Mouse (Mus musculus): ENCODE measurements around the gene Ctbp2. TPM values are rescaled to one million over a fixed set of nuclear protein-coding genes. Genes with fewer than 3 reads are reported as not detected.

Gene Ctbp2
- total and polyA plus RNA-seq, 3 experiments: 74.9 to 90.7 TPM; not detected in 1

GRCm38 (mm10) chr7:133159519-133159918 lies 35.4 kb upstream of the Ctbp2 start:
- H3K9ac ChIP-seq (ENCODE audit: control insufficient read depth, low read depth, low read length, poor library complexity, severe bottlenecking): no peak overlapping the region

GRCm38 (mm10) chr7:133155621-133156020 lies 31.5 kb upstream of the Ctbp2 start:
- no peak for DNase-seq (ENCODE audit: low read depth, low spot score)
- Histone ChIP-seq H3K9ac (ENCODE audit: control insufficient read depth, low read depth, low read length, poor library complexity, severe bottlenecking) (no peak overlapping the region), H3K79me2 (ENCODE audit: control insufficient read depth, insufficient read depth, low read length, poor library complexity) (no peaks in the 10 kb centered on the region), H3K4me3 (ENCODE audit: control insufficient read depth in 1 of 2, insufficient read depth in 1 of 2, low read depth in 2 of 2, low read length in 2 of 2) (no peak overlapping the region), H3K27me3 (ENCODE audit: control insufficient read depth in 1 of 2, insufficient read depth in 2 of 2, low read length in 2 of 2) (peaks cover 0 to 1% of the 10 kb centered on the region in 2 experiments; a peak in 2 of 4 replicates), H3K27ac (ENCODE audit: control insufficient read depth, low read depth, low read length) (no peak overlapping the region), H3K4me1 (ENCODE audit: control insufficient read depth in 1 of 2, insufficient read depth in 2 of 2, low read length in 2 of 2) (no peaks in the 10 kb centered on the region), H3K36me3 (ENCODE audit: control insufficient read depth in 1 of 2, insufficient read depth in 2 of 2, low read length in 2 of 2) (no peaks in the 10 kb centered on the region), H3K9me3 (replicated peaks; ENCODE audit: insufficient read depth, low read length) (no peaks in the 10 kb centered on the region)
- TF ChIP-seq UBTF (IDR thresholded peaks at IDR 0.05; ENCODE audit: borderline replicate concordance, insufficient read depth, low read depth, low read length) (no peak), RCOR1 (IDR thresholded peaks at IDR 0.05; ENCODE audit: low read depth, low read length) (no peak), JUND (IDR thresholded peaks at IDR 0.05; ENCODE audit: low read depth, low read length) (no peak), POLR2A (IDR thresholded peaks at IDR 0.05; ENCODE audit: control insufficient read depth in 1 of 2, insufficient read depth in 1 of 2, low read depth in 1 of 2, low read length in 2 of 2, poor library complexity in 1 of 2) (no peak), MXI1 (IDR thresholded peaks at IDR 0.05; ENCODE audit: low read depth, low read length) (no peak), USF1 (IDR thresholded peaks at IDR 0.05; ENCODE audit: low read depth, low read length) (no peak), MEF2A (IDR thresholded peaks at IDR 0.05; ENCODE audit: extremely low read depth, insufficient replicate concordance, low read depth, low read length, poor library complexity, severe bottlenecking) (no peak), BHLHE40 (IDR thresholded peaks at IDR 0.05; ENCODE audit: borderline replicate concordance, low read depth, low read length) (no peak), ZKSCAN1 (IDR thresholded peaks at IDR 0.05; ENCODE audit: low read depth, low read length) (no peak), ELF1 (IDR thresholded peaks at IDR 0.05; ENCODE audit: low read depth, low read length) (no peak)

More at GRCm38 (mm10) chr7:133159519-133159918, 35.4 kb upstream of the Ctbp2 start:
- Histone ChIP-seq H3K4me3 (ENCODE audit: control insufficient read depth in 1 of 2, insufficient read depth in 1 of 2, low read depth in 2 of 2, low read length in 2 of 2) (no peak overlapping the region), H3K9me3 (replicated peaks; ENCODE audit: insufficient read depth, low read length) (no peaks in the 10 kb centered on the region), H3K4me1 (ENCODE audit: control insufficient read depth in 1 of 2, insufficient read depth in 2 of 2, low read length in 2 of 2) (no peaks in the 10 kb centered on the region), H3K36me3 (ENCODE audit: control insufficient read depth in 1 of 2, insufficient read depth in 2 of 2, low read length in 2 of 2) (no peaks in the 10 kb centered on the region), H3K79me2 (ENCODE audit: control insufficient read depth, insufficient read depth, low read length, poor library complexity) (no peaks in the 10 kb centered on the region), H3K27ac (ENCODE audit: control insufficient read depth, low read depth, low read length) (no peak overlapping the region), H3K27me3 (ENCODE audit: control insufficient read depth in 1 of 2, insufficient read depth in 2 of 2, low read length in 2 of 2) (peaks cover 0 to 1% of the 10 kb centered on the region in 2 experiments; a peak in 3 of 4 replicates)
- no peak for DNase-seq (ENCODE audit: low read depth, low spot score)
- TF ChIP-seq CTCF (IDR thresholded peaks at IDR 0.05 in 2 of 3, conservative IDR thresholded peaks at IDR 0.05 in 1 of 3; ENCODE audit: control insufficient read depth in 1 of 3, insufficient read depth in 1 of 3, low read depth in 2 of 3, low read length in 3 of 3, poor library complexity in 1 of 3, severe bottlenecking in 1 of 3) (no peak), MYB (IDR thresholded peaks at IDR 0.05; ENCODE audit: low read depth, low read length) (no peak), SIN3A (IDR thresholded peaks at IDR 0.05; ENCODE audit: low read length) (no peak), SMC3 (IDR thresholded peaks at IDR 0.05; ENCODE audit: low read depth, low read length) (no peak), POLR2AphosphoS2 (IDR thresholded peaks at IDR 0.05; ENCODE audit: low read length) (no peak), POLR2AphosphoS5 (IDR thresholded peaks at IDR 0.05; ENCODE audit: borderline replicate concordance, low read depth, low read length) (no peak), HCFC1 (IDR thresholded peaks at IDR 0.05; ENCODE audit: low read depth, low read length) (no peak)
